Mouse (Mus musculus): ENCODE data around the gene AI661453.
A peak's percentile ranks its signal among the peaks of the same experiment; 100 is the strongest.

The AI661453 gene

GRCm38 (mm10) chr17:47467659-47468058 lies 31.2 kb downstream of the AI661453 start:
- DNase-seq (ENCODE audit: low spot score) = no peak

DNA sequence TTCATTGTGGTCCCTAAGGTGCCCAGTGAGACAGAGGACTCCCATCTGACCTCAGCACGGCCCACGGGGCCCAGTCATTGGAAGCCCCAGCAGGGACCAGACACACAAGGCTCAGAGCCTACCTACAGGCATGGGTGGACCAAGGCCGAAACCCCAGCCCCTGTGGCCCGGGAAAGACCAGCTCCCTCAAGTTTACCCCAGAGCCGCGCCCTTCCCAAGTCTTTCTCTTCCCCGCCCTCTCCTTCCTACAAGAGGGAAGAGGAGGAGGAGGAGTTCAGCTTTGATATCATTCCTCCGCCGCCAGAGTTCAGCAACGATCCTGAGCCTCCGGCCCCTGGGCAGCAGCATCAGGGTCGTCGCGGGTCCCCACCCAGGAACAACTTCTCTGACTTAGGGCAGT lies 31.6 kb downstream of the AI661453 start:
- no peak for DNase-seq (ENCODE audit: low spot score)

DNA sequence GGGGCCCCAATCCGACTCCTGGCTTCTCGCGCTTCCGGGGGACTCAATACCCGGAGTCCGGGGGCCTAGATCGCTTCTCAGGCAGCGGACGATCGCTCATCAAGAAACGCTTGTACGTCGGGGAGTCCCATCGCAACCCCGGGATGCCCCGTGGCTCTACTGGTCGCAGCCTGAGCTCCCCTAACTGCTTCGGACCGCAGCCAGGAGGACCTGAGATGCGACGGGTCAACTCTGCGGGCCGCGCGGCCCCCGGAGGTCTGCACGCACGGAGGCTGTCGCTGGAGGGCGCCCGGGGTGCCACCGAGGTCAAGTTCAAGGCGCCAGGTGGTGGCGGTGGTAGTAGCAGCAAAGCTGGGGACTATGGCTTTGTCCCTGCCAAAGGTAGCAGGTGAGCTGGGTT lies 32.1 kb downstream of the AI661453 start:
- DNase-seq (ENCODE audit: low spot score) = no peak

DNA sequence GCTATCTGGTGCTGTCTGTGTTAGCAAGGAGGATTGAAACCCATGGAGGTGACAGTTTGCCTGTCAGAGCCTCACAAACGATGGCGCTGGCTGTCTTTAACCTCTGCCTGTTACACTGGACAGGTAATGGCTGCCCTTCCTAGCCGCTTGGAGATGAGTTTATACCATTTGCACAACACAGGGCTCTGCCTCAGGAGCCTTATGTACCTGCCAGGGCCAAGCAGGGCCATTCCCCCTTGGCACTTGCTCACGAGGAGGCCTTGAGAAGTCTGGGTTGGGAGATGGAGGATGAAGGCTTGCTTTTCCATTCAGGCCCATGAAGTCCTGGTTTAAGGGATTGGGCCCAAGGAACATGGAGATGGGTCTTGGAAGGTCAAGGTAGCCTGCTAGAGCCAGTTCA lies 33.2 kb downstream of the AI661453 start:
- no peak for DNase-seq (ENCODE audit: low spot score)

DNA sequence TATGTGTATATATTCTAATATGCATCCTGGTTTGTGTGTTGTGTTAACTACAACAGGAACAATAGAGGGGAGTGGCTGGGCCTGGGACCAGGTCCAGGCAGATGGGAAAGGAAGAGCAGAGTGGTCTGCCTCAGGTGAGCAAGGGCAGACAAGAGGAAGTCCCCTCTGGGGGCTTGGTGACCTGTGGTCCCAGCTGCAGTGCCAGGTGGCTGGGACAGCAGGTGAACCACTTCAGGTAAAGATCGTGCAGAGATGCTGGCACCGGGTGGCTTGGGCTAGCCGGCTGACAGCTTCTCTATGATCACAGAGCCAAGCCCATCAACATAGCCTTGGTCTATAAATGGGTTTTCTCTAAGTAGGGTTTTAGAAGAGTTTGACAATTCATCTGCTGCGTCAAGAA lies 33.7 kb downstream of the AI661453 start:
- DNase-seq (ENCODE audit: low spot score) = no peak

GRCm38 (mm10) chr17:47470686-47471085 lies 34.3 kb downstream of the AI661453 start:
- DNase-seq (ENCODE audit: low spot score) = peak; percentile 27

DNA sequence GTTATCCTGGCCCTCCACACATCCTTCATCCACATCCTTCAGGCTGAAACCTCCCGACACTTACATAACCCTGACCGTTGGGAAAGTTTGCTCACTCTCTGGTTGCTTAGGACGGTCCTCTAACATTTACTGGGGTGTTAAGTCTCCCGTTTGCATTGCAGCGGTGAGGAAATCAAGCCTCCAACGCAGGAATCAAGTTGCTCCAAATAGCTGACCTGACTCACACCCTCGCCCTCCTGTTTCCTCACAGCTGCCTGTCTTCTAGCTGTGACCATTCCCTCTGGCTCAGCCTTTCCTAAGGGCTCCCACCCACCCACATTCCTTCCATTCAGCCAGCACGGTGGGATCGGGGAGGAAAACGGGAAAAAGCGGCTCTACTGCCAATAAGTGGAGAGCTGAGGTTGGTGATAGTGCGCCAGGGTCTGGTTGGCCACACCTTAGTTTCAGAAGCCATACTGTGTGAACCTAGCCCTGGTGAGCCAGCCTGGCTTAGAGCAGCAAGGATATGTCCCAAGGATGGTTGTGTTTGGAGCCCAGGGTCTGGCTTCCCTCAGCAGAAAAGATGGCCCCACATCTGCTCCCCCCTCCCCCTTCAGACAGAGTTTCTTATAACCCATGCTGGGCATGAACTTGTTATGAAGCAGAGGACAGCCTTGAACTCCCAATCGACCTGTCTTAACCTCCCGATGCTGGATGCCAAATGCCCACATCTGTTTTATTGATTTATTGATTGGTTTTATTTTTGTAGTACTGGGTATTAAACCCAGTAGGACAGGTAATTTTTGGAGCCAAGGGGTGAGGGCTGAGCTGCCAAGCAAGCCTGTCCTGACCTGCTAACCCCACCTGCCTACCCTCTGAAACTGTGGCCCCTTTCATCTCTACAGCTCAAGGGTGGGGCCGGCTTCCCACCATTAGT lies 36.3 kb downstream of the AI661453 start:
- no peak for DNase-seq (ENCODE audit: low spot score)

DNA sequence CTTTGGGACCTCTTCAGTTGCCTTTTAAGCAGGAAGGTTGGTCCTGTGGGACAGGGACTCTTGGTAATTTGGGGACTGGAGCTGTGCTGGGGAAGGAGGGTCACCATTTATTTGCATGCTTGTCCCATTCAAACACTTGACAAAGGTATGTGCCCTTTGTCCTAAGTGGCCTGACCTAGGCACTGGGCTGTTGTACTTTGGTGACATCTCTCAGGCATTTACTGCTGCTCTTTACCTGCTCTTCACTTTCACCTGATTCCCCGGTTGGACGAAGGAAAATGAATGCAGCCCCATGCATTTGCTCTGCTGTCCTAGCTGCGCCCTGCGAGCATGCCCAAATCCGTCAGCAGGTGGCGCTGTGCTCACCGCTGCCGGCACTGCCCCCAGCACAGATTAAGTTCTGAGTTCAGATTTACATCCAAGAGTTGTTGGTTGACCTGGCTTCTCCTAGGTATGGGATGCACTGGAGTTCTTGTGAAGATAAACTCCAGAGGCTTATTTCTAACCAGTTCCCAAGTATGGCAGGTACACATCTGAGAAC lies 37.1 kb downstream of the AI661453 start:
- no peak for DNase-seq (ENCODE audit: low spot score)

- DNase-seq (ENCODE audit: low spot score) = no peak
Observed at GRCm38 (mm10) chr17:47474250-47474649, 37.8 kb downstream of the AI661453 start.

GRCm38 (mm10) chr17:47475181-47475580 lies 38.8 kb downstream of the AI661453 start:
- DNase-seq (ENCODE audit: low spot score) = no peak

DNA sequence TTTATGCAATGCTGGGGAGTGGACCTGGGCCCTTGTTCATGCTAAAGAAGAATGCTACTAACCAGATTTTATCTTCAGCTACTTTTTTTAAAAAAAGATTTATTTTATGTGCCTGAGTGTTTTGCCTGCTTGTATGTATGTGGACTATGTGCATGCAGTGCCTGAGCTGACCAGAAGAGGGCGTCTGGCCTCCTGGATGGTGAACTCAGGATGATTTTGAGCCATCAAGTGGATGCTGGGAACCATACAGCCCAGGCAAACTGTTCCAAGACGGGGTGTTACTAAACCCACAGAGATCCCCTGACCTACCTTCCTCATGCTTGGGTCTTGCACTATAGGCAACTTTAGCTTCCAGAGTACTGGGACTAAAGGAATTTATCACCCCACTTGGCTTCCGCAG lies 39.3 kb downstream of the AI661453 start:
- DNase-seq (ENCODE audit: low spot score) = no peak

DNA sequence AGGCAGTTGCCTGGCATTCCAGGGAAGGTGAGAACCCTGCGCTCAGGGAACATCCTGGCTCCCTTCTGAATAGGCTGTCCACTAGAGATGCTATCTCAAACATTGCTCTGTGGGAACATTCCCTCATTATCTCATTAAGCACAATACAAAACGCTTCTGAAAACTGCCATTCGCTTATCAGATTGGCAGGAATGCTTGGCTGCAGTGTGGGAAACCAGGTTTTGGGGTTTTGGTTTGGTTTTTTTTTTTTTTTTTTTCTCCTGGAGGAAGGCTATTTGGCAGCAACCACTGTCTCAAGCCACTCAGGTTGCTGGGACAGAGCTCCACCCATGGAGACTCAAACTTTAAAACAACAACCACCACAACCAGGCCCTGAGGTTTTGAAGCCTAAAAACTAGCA lies 43.5 kb downstream of the AI661453 start:
- no peak for DNase-seq (ENCODE audit: low spot score)

DNA sequence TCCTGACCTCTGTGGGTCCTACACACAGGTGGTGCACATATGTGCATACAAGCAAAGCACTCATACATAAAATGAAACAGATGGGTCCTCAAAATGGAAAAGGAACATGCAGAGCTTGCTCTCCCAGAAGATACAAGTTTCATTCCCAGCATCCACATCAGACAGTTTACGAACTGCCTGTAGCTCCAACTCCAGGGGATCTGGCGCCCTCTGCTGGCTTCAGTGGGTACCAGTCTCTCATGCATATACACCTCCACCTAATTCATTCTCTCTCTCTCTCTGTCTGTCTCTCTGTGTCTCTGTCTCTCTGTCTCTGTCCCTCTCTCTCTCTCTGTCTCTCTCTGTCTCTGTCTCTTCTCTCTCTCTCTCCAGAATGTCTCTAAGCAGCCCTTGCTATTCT lies 46.0 kb downstream of the AI661453 start:
- DNase-seq (ENCODE audit: low spot score) = no peak

DNA sequence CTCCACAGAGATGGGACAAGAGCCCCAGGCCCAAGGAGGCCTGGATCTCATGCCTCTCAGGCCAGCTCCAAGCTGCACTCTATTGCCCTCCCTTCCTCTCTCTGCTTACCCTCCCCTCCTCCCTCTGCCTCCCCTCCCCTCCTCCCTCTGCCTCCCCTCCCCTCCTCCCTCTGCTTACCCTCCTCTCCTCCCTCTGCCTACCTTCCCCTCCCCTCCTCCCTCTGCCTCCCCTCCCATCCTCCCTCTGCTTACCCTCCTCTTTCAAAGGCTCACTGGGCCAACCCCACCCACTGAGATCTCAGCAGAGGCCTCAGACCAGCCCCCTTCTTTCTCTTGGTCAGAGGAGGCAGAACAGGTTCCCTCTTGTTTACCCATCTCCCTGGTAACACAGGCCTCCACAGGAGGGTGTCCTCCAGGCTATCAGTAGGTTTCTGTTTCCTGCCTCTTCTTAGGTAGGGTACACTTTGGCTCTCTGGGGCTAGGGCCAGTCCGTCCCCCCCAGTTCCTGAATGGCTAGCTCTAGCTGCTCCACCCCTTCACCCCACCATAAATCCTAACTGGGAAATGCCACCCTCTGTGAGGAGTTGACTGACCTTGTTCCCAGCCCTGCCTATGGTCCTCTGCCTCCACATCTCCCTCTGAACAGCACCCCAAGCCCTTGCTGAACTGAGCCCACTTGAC lies 48.0 kb downstream of the AI661453 start:
- no peak for DNase-seq (ENCODE audit: low spot score)

GRCm38 (mm10) chr17:47484993-47485392 lies 48.6 kb downstream of the AI661453 start:
- no peak for DNase-seq (ENCODE audit: low spot score)

DNA sequence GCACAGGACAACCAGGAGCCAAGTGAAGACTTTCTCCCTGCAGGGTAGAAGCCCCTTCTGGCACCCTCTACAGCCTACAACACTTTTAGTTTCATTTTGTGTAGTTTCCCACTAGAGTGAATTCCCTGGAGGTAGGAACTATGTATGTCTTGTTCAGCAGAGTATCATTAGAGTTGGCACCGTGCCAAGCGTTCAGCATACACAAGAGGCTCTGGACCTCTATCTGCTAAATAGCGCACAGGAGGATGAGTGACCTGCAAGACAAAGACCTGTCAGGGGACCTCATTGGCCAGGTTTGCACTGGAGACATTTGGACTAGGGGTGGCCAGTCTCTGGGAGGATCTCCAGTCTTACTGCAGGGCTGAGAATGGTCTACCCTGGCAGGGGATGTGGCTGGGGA lies 49.4 kb downstream of the AI661453 start:
- no peak for DNase-seq (ENCODE audit: low spot score)

DNA sequence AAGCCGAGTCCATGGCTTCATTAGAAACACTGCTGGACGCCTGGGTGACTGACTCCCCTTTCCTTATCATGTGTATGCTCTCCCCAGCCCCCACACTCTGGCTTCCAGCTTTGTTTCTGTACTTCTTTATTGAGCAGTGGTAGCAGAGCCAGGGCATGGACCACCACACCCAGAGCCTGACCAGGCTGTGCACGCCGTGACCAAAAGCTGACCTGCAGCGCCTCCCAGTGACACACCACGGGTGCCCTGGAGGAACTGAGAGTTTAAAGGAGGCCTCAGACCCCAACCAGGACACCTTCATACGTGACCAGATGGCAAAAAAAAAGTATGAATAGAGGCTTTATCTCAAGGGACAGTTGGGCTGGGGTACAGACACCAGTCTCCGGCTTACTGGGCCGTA lies 54.4 kb downstream of the AI661453 start:
- no peak for DNase-seq (ENCODE audit: low spot score)

DNA sequence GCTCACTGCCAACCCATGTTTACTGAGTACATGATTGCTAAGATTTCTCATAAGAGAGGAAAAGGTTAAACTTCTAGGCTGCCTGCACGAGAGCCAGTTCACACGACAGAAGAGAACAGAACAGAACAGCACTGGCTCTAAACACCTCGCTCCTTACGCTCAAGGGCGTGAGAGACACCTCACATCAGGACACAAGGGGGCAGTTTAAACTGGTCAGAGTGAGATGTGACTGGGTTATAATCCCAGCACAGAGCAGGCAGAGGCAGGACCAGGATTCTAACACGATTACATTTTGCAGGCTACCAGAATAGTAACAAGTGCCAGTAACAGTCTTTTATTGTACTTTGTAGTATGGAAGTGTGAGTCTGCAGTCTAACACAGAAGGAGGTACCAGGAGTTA lies 56.3 kb downstream of the AI661453 start:
- no peak for DNase-seq (ENCODE audit: low spot score)

DNA sequence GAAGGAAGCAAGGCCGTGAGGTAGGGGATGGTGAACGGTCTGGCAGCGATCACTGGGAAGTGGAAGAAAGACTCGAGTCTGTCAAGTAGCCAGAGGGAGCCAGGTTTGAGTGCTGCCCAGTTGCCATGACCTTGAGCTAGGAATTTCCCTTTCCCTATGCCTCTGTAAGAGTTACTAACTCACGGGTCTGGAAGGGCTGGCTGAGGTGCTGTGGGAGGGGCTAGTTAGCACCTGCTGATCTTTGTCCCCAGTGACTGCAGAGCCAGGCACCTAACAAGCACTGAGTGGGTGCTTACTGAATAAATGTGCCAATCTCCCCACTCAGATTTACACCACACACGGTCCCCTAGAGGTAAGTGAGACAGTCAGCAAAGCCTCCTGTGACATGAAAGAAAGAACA lies 57.2 kb downstream of the AI661453 start:
- no peak for DNase-seq (ENCODE audit: low spot score)

- no peak for DNase-seq (ENCODE audit: low spot score)
Observed at GRCm38 (mm10) chr17:47494132-47494531, 57.7 kb downstream of the AI661453 start.

DNA sequence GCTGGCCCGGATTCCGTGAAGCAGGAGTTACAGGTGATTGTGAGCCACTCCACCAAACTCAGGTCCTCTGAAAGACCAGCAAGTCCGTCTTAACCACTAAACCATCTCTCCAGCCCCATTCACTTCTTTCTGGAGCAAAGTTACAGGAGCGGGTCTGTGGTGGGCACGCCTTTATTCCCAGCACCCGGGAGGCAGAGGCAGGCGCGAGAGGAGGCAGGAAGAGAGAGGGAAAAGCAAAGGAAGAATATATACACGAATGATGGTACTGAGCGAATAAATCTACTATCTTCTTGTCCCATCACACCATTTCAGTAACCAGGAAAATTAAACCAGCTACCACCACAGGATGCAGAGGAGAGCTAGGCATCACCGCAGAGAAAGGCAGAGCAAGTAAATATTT lies 65.1 kb downstream of the AI661453 start:
- DNase-seq (ENCODE audit: low spot score) = no peak

DNA sequence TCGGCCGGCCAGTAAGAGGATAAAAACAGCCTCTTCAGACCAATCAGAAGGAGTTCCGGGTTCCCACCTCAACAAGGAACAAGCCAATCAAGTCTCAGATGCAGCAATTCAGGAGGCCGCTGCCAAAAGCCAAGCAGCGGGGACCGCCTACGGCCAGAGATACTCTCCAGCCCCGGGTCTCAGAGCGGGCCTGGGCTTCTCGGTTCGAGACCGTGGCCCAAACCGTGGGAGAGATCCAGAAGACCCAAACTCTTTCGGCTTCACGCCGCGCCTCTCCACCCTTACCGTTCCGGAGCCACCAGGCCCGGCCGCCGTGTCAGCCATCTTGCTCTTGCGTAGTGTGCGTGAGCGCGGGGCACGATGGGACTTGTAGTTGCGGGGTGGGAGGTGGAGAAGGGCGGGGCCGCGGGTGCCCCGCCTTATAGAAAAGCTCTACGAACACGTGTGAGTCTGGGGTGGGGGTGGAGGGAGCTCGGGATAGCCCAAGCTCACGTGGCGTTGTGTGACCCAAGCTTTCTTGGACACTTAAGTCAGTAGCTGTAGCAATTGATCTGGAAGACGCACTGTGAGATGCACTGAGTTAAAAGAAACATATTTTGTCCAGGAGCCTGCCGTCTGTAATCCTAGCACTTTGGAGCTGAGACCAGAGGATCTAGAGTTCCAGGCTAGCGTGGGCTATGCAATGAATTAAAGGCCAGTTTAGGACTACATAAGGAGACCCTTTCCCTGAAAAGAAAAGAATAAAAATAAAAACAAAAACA lies 65.7 kb downstream of the AI661453 start, which contains the start of gene Taf8:
TSS of gene Taf8 (minus strand) at position 347 of the 761 bp plus-strand sequence.
- DNase-seq (ENCODE audit: low spot score) = peak; percentile 89

Measured in layer of hippocampus, adult 9-10 months (tissue).